Comparison of ENCODE assay signal across 8 mouse cellular contexts in the genomic region with DNA sequence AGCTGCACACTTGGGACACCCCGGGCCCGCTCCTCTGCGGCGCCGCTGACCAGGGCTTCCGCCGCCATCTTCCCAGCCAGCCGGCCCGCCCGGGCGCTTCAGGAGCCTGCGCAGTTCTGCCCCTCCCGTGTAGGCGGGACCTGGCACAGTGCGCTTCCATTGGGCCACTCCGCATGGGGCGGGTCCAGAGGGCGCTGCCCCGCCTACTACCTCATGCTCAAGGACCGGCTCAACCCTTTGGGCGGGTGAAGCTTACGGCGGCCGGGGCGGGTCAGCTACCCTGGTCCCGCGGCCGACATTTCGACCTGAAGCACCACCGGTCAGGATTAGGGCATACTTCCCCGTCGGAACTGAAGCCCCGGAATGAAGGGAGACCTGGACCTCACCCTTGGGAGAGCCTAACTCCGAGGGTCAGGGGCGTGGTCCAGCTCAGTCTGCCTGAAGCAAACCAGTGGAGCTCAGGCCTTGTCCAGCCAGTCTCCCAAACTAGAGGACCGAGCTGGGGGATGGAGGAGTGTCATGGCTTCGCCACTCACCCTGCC. TPM values are rescaled to one million over a fixed set of nuclear protein-coding genes. Genes with fewer than 3 reads are reported as not detected.
DNase-seq lines count a peak whose midpoint lies in the region; ATAC-seq lines count a peak whose summit lies in the region.

Gene Sbf1, minus strand, starts transcription at position 122 of the 542 bp plus-strand sequence.

- H3K4me3 ChIP-seq in forebrain, embryonic 14.5 days (ENCODE audit: low read depth, low read length): peak within 1 kb of the TSS; percentile 95
- peak within 1 kb of the TSS; percentile 95 for H3K4me3 ChIP-seq in neural tube, embryonic 15.5 days (replicated peaks)

- peak within 1 kb of the TSS; percentile 72 for H3K4me2 ChIP-seq in forebrain, embryonic 14.5 days (ENCODE audit: low read length)
- peak within 1 kb of the TSS; percentile 87 for H3K4me2 ChIP-seq in neural tube, embryonic 15.5 days

- WGBS in forebrain, embryonic 14.5 days: 1% methylated on average over 37 of the region's 37 CpGs
- under 1% methylated on average over 37 of the region's 37 CpGs for WGBS in neural tube, embryonic 15.5 days

- no peaks in the 10 kb centered on the region for H3K9me3 ChIP-seq in forebrain, embryonic 14.5 days (replicated peaks; ENCODE audit: control insufficient read depth, low read length)
- no peaks in the 10 kb centered on the region for H3K9me3 ChIP-seq in neural tube, embryonic 15.5 days (replicated peaks)

- H3K36me3 ChIP-seq in forebrain, embryonic 14.5 days (ENCODE audit: control insufficient read depth, insufficient read depth, low read length): no peaks in the 10 kb centered on the region
- H3K36me3 ChIP-seq in neural tube, embryonic 15.5 days: no peaks in the 10 kb centered on the region

- intact Hi-C loops in heart, postnatal 14 days (cut with DNase I): loop anchor here (2.0 to 5.0 kb wide), 2 partner anchors 40 to 57 kb away; partner anchors contain the start of genes Lmf2, Ncaph2 and Sco2

- H3K9ac ChIP-seq in forebrain, embryonic 14.5 days (ENCODE audit: low read length): peak within 1 kb of the TSS; percentile 84
- peak within 1 kb of the TSS; percentile 95 for H3K9ac ChIP-seq in neural tube, embryonic 15.5 days (replicated peaks)

- no peaks in the 10 kb centered on the region for H3K27me3 ChIP-seq in forebrain, embryonic 14.5 days (replicated peaks; ENCODE audit: control insufficient read depth, insufficient read depth, low read length)
- H3K27me3 ChIP-seq in neural tube, embryonic 15.5 days (replicated peaks): no peaks in the 10 kb centered on the region

- ATAC-seq in forebrain, embryonic 14.5 days: peak; percentile 99
- ATAC-seq in neural tube, embryonic 15.5 days (ENCODE audit: low FRiP score): peak; percentile 100

- peak; percentile 95 for DNase-seq in ES-CJ7 (ENCODE audit: low read depth, low spot score)
- peak; percentile 99 for DNase-seq in cerebellum, adult 11 months
- peak; percentile 98 for DNase-seq in forebrain, embryonic 14.5 days (ENCODE audit: low spot score)
- peak; percentile 99 for DNase-seq in heart, postnatal 14 days
- DNase-seq in layer of hippocampus, adult 11-12 months (ENCODE audit: low spot score): peak; percentile 99
- peak; percentile 99 for DNase-seq in lung, adult 18-20 months
- peak; percentile 98 for DNase-seq in testis, postnatal 14 days (ENCODE audit: low spot score)

- peak within 1 kb of the TSS; percentile 48; the same call in 1 of the 2 replicates for H3K27ac ChIP-seq in forebrain, embryonic 14.5 days (ENCODE audit: low read depth, low read length)
- H3K27ac ChIP-seq in neural tube, embryonic 15.5 days (replicated peaks): peak within 1 kb of the TSS; percentile 76

- peaks cover 20% of the 10 kb centered on the region for H3K4me1 ChIP-seq in forebrain, embryonic 14.5 days (ENCODE audit: control insufficient read depth, insufficient read depth, low read length)
- H3K4me1 ChIP-seq in neural tube, embryonic 15.5 days: peaks cover 47% of the 10 kb centered on the region

RNA-seq across cellular contexts. Expression of gene Sbf1, which starts in this region (rescaled TPM):
- polyA plus RNA-seq in forebrain, embryonic 14.5 days (2014; fragmentation: Nextera tagmentation; extraction: Ambion mirVana): 61.8 and 82.8 TPM in 2 replicates
- 10 to 100 TPM; 70.7 to 74.7 TPM for total RNA-seq in heart, postnatal 14 days (2021)
- polyA plus RNA-seq in neural tube, embryonic 15.5 days (2015; fragmentation: Nextera tagmentation; extraction: Ambion mirVana): 90.5 and 94.8 TPM in 2 replicates

Comparison
In these comparisons a context has a peak if more than half of its experiments do, and no peak if none do; other contexts are left out.
1. Peak in every context shown above with its lines: DNase-seq, ATAC-seq, H3K4me3 ChIP-seq and H3K27ac ChIP-seq.